Mouse (Mus musculus): ENCODE data around the gene Scgb3a1.

DNA sequence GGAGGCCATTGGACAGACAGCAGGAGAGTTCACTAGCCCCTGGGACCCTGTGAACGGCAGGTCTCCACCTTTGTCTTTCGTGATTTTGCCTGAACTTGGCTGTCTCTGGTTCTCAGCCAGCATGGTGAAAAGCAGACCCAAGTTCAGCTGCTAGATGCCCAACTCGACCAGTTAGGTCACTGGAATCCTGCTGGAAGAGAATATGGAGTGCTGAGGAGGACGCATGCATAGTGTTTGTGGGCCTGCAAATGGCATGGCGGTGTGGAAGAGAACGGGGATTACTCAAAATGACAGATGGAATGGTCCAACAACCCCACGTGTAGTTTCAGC lies 4.0 kb upstream of the Scgb3a1 start:
- TF ChIP-seq MAX (IDR thresholded peaks at IDR 0.05) (no peak), CTCF (IDR thresholded peaks at IDR 0.05; ENCODE audit: control insufficient read depth, insufficient read depth, insufficient read length) (no peak), CEBPB (IDR thresholded peaks at IDR 0.05; ENCODE audit: low read depth) (no peak)

Data from C2C12 (cell line).